Mouse (Mus musculus): Measurements from ENCODE around the gene Nkapd1.
"Not testable (repeated sequence)": the region's sequence is repeated elsewhere in the genome, so short reads cannot be mapped to it uniquely, and the experiment has no call there.

Nkapd1 gene

GRCm38 (mm10) chr9:50616766-50617603 is at the start of gene Nkapd1, which contains the start of gene Pih1d2:
Nkapd1 (minus strand) TSS chr9:50617464.
Pih1d2 (plus strand) TSS chr9:50617321.
- peak; percentile 74 to 87 for DNase-seq

- DNase-seq: no peak
Measured at GRCm38 (mm10) chr9:50666442-50666841, 49.2 kb upstream of the Nkapd1 start.

GRCm38 (mm10) chr9:50664826-50665225 is 47.6 kb upstream of the Nkapd1 start:
- no peak for DNase-seq

GRCm38 (mm10) chr9:50660431-50660830 is 43.2 kb upstream of the Nkapd1 start:
- no peak for DNase-seq

- peak; percentile 72 to 79 for DNase-seq
Measured at GRCm38 (mm10) chr9:50659392-50660217, 42.3 kb upstream of the Nkapd1 start, which contains the start of gene Dlat. Dlat (minus strand) TSS chr9:50659780.

- no peak for DNase-seq
Measured at GRCm38 (mm10) chr9:50658941-50659388, 41.7 kb upstream of the Nkapd1 start.

- no peak for DNase-seq
Measured at GRCm38 (mm10) chr9:50658391-50658790, 41.1 kb upstream of the Nkapd1 start.

- no peak for DNase-seq
Measured at GRCm38 (mm10) chr9:50650503-50650902, 33.2 kb upstream of the Nkapd1 start.

- DNase-seq: no peak
Measured at GRCm38 (mm10) chr9:50646826-50647370, 29.6 kb upstream of the Nkapd1 start.

GRCm38 (mm10) chr9:50634270-50634669 is 17.0 kb upstream of the Nkapd1 start:
- DNase-seq: no peak

GRCm38 (mm10) chr9:50633059-50633458 is 15.8 kb upstream of the Nkapd1 start:
- no peak for DNase-seq

- DNase-seq: no peak
Measured at GRCm38 (mm10) chr9:50632016-50632688, 14.9 kb upstream of the Nkapd1 start.

- not testable (repeated sequence) for DNase-seq
Measured at GRCm38 (mm10) chr9:50630903-50631302, 13.6 kb upstream of the Nkapd1 start.

- DNase-seq: no peak
Measured at GRCm38 (mm10) chr9:50617794-50618330, 598 bp upstream of the Nkapd1 start.

- DNase-seq: no peak
Measured at GRCm38 (mm10) chr9:50616161-50616560, 1.1 kb downstream of the Nkapd1 start.

- DNase-seq: no peak
Measured at GRCm38 (mm10) chr9:50612115-50612514, 5.1 kb downstream of the Nkapd1 start.

- DNase-seq: no peak
Measured at GRCm38 (mm10) chr9:50604338-50604737, 12.9 kb downstream of the Nkapd1 start.

- DNase-seq: no peak
Measured at GRCm38 (mm10) chr9:50603998-50604324, 13.3 kb downstream of the Nkapd1 start.

- peak; percentile 85 to 87 for DNase-seq
Measured at GRCm38 (mm10) chr9:50603189-50603997, 13.9 kb downstream of the Nkapd1 start, which contains the start of the genes Sdhd and Timm8b. Sdhd (minus strand) TSS chr9:50603812. Timm8b (plus strand) TSS chr9:50603910.

- DNase-seq: no peak
Measured at GRCm38 (mm10) chr9:50602055-50602845, 15.0 kb downstream of the Nkapd1 start.

- no peak for DNase-seq
Measured at GRCm38 (mm10) chr9:50601536-50601935, 15.7 kb downstream of the Nkapd1 start.
